Mouse (Mus musculus) splenic B cell, adult 2 months (primary cell): ENCODE results near the gene Myh4.

Experiments
- DNase-seq: peaks from one replicate; pipeline ENCODE4 v3.0.0-alpha.2; 2011; ENCODE audit warnings: low read depth, low spot score
- H3K27me3 ChIP-seq: 2 replicates; pipeline ENCODE4 v1.6.1; 2012; ENCODE audit warnings: mild to moderate bottlenecking, low read length, moderate library complexity, mixed read lengths; ENCODE audit not compliant: control insufficient read depth, poor library complexity, insufficient read depth, severe bottlenecking
- H3K36me3 ChIP-seq: 2 replicates; pipeline ENCODE4 v1.6.1; 2012; ENCODE audit warnings: mild to moderate bottlenecking, low read length, moderate library complexity, mixed read lengths; ENCODE audit not compliant: control insufficient read depth, poor library complexity, insufficient read depth, severe bottlenecking

Gene Myh4

DNA sequence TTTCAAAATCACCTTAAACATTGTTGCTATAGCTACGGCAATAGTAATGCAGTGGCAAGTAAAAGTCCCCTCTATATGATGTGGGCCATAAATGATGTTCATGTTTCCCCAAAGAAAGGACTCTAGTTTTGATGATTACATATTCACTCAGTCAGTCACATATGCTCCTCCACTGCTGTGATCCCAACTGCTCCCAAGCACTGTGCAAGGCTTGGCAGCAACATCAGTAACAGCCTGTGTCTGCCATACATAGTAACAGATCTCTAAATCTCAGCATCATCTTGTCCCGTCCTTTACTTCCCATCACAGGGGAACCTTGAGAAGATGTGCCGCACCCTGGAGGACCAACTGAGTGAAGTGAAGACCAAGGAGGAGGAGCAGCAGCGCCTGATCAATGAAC lies 15.9 kb downstream of the Myh4 start:
- Histone ChIP-seq H3K36me3 (no peaks in the 10 kb centered on the region), H3K27me3 (no peaks in the 10 kb centered on the region)
- no peak for DNase-seq

DNA sequence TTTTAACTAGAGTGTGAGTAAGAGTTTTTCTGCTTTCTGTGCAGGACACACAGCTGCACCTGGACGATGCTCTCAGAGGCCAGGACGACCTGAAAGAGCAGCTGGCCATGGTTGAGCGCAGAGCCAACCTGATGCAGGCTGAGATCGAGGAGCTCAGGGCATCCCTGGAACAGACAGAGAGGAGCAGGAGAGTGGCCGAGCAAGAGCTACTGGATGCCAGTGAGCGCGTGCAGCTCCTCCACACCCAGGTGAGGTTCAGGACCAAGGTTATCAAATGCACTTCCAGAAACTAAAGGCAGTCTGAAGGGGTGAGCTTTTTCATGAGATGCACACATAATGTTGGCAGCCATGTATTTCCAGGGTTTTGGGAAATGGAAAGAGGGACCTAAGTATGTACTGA lies 19.2 kb downstream of the Myh4 start:
- H3K27me3 ChIP-seq, result no peaks in the 10 kb centered on the region
- H3K36me3 ChIP-seq, result no peaks in the 10 kb centered on the region
- no peak for DNase-seq

DNA sequence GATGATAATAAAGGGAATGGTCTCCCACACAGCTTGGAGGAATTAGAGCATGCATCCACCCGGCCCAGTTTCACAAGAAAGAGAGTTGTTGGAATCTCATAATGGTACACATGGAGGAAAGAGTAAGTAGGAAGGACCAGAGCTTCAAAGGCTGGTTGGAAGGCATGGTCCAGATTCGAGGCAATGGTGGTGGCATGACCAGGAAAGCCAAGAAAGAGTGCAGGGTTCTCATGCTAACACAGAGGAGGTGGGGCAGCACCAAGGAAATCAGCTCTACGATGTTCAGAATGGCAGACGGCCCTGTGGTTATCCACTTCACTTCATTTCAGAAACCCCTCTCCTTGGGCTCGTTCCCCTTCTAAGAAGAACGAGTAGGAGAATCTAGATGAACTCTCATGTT lies 23.1 kb downstream of the Myh4 start:
- DNase-seq, result no peak
- H3K36me3 ChIP-seq, result no peaks in the 10 kb centered on the region
- no peaks in the 10 kb centered on the region for H3K27me3 ChIP-seq

DNA sequence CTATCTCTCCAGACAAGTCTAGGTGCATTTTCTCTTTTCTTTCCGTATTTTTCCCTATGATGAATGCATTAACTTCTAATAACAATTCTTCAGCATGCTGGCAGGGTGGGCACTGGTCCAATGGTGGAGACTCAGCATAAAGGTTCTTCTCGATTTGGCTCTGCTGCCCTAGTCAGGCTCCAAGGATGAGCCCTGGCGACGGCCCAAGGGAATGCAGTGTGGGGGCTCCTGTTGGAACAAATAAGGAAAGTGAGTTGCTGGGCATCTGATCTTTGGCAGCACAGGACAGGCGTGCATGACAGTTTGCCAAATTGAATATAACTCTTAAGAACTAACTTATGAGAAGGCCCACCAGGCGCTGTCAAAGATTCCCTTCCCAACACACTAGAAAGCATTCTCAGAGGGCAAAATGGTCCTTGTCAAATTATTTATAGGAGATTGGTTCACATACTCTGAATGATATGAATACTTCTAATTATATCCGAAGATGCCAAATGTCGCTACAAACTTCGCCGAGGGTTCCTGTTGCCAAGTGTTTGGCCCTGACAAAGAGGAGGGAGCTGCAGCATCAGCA lies 38.9 kb downstream of the Myh4 start, which contains the start of gene Myh8:
TSS of gene Myh8 (plus strand) at position 524 of the 574 bp plus-strand sequence.
- no peaks in the 10 kb centered on the region for H3K36me3 ChIP-seq
- no peak for DNase-seq
- H3K27me3 ChIP-seq, result no peaks in the 10 kb centered on the region; the same call in 1 of the 2 replicates

DNA sequence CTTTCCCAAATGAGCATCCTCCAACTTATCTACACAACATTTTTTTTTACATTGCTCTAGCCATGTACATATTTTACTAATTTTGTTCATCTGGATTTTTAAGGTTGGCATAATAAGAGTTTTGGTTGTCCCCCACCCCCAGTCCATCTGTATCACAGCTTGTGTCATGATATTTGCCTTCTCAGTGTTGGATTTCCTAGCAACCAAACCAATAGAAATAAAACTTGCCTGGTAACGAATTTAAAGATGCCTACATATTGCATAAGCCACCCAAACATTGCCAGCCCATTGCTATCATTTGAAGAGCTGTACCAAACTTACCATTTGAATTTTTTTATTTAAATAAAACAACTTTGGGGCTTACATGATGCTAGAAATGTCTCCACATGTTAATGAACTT lies 55.6 kb downstream of the Myh4 start:
- DNase-seq, result no peak
- no peaks in the 10 kb centered on the region for H3K36me3 ChIP-seq

More for the DNA sequence above, 55.6 kb downstream of the Myh4 start:
- no peaks in the 10 kb centered on the region for H3K27me3 ChIP-seq
